Mouse (Mus musculus): ENCODE results near the gene Nde1. TPM values are rescaled to one million over a fixed set of nuclear protein-coding genes. Genes with fewer than 3 reads are reported as not detected.

The Nde1 gene
- polyA plus RNA-seq (2011; ENCODE audit: insufficient read depth, insufficient read length, low replicate concordance, missing spikeins) = 59.2 and 76.7 TPM in 2 replicates

DNA sequence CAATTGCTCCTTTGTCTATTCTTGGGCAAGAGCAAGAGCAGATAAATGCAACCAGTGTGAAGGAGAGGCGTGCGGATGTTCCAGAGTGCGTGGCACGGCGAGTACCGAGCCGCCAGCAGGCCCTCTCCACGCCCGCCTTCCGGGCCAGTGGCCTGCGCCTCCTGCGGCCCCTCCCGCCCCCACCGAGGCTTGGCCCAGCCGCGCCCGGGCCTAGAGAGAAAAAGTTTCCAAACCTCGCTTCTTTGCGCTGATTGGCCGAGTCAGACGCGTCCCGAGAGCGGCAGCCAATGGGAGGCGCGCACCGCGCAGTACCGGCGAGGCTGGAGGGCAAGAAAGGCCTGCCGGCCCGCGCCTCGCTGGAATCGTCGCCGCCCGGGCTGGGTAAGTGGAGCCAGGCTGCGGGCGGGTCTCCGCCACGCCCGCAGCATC is at the start of gene Nde1, which contains the start of gene Marf1:
Gene Nde1, plus strand, starts transcription at position 288 of the 429 bp plus-strand sequence.
Gene Marf1, minus strand, starts transcription at position 364 of the 429 bp plus-strand sequence.
- TF ChIP-seq POLR2A (IDR thresholded peaks at IDR 0.05; ENCODE audit: borderline replicate concordance, control insufficient read depth, low read depth, low read length) = peak; percentile 96
- TF ChIP-seq CTCF (IDR thresholded peaks at IDR 0.05; ENCODE audit: control insufficient read depth, insufficient read depth, low read length) = no peak
- peak within 1 kb of the TSS; percentile 90 for H3K4me3 ChIP-seq (replicated peaks; ENCODE audit: control insufficient read depth, low read depth, low read length)
- WGBS = under 1% methylated on average over 43 of the region's 43 CpGs
- H3K27ac ChIP-seq (ENCODE audit: control insufficient read depth, insufficient read depth, low read depth, low read length, poor library complexity) = peak within 1 kb of the TSS; percentile 87
- H3K4me1 ChIP-seq (ENCODE audit: control insufficient read depth, insufficient read depth, low read length) = peaks cover 3% of the 10 kb centered on the region; the same call in 1 of the 2 replicates

GRCm38 (mm10) chr16:14117299-14117698 is 45.8 kb upstream of the Nde1 start:
- H3K4me3 ChIP-seq (replicated peaks; ENCODE audit: control insufficient read depth, low read depth, low read length) = no peak overlapping the region
- H3K4me1 ChIP-seq (ENCODE audit: control insufficient read depth, insufficient read depth, low read length) = no peaks in the 10 kb centered on the region; the same call in 1 of the 2 replicates
- H3K27ac ChIP-seq (ENCODE audit: control insufficient read depth, insufficient read depth, low read depth, low read length, poor library complexity) = no peak overlapping the region
- WGBS = 64% methylated on average over 2 of the region's 2 CpGs
- TF ChIP-seq CTCF (IDR thresholded peaks at IDR 0.05; ENCODE audit: control insufficient read depth, insufficient read depth, low read length) (no peak), POLR2A (IDR thresholded peaks at IDR 0.05; ENCODE audit: borderline replicate concordance, control insufficient read depth, low read depth, low read length) (no peak)

DNA sequence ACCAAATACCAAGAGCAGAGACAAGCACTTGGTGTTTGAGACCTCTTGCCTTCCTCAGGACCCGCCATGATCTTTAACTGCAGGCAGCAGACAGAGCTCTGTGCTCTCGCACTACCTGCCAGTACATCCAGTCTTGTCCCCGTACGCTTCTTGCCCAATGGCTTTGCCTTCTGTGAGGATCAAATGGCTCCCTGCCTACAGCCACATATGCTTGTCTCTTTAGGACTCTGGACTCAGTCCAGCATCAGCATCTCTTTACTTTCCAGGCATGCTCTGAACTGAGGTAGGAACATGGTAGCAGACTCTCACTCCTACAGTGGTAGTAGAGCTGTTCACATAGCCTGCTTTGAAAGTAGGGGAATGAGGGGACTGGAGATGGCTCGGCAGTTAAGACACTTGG is 42.1 kb upstream of the Nde1 start:
- Histone ChIP-seq H3K27ac (ENCODE audit: control insufficient read depth, insufficient read depth, low read depth, low read length, poor library complexity) (no peak overlapping the region), H3K4me1 (ENCODE audit: control insufficient read depth, insufficient read depth, low read length) (no peaks in the 10 kb centered on the region), H3K4me3 (replicated peaks; ENCODE audit: control insufficient read depth, low read depth, low read length) (no peak overlapping the region)
- TF ChIP-seq CTCF (IDR thresholded peaks at IDR 0.05; ENCODE audit: control insufficient read depth, insufficient read depth, low read length) (no peak), POLR2A (IDR thresholded peaks at IDR 0.05; ENCODE audit: borderline replicate concordance, control insufficient read depth, low read depth, low read length) (no peak)
- WGBS = 87% methylated on average over 5 of the region's 5 CpGs

DNA sequence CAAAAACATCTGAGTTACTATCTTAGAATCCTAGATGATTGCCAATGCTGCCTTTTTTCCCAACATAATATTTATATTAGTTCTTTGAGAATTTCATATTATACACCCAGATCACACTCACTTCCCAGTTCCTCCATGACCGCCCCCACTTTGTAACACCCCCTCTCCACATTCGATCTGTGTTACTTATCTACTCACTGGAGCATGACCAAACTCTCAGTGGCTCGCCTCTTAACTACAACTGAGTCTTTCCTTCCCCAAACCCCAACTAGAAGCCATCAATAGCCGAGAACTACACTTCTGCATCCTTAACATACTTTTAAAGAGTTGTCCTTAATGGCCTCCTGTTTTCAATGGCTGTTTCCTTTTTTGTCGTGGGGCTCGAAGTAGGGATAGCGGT is 41.5 kb upstream of the Nde1 start:
- WGBS = 91% methylated on average over 7 of the region's 7 CpGs
- Histone ChIP-seq H3K4me1 (ENCODE audit: control insufficient read depth, insufficient read depth, low read length) (no peaks in the 10 kb centered on the region), H3K27ac (ENCODE audit: control insufficient read depth, insufficient read depth, low read depth, low read length, poor library complexity) (no peak overlapping the region), H3K4me3 (replicated peaks; ENCODE audit: control insufficient read depth, low read depth, low read length) (no peak overlapping the region)
- TF ChIP-seq CTCF (IDR thresholded peaks at IDR 0.05; ENCODE audit: control insufficient read depth, insufficient read depth, low read length) (no peak), POLR2A (IDR thresholded peaks at IDR 0.05; ENCODE audit: borderline replicate concordance, control insufficient read depth, low read depth, low read length) (no peak)

GRCm38 (mm10) chr16:14122586-14122985 is 40.5 kb upstream of the Nde1 start:
- Histone ChIP-seq H3K4me1 (ENCODE audit: control insufficient read depth, insufficient read depth, low read length) (no peaks in the 10 kb centered on the region), H3K27ac (ENCODE audit: control insufficient read depth, insufficient read depth, low read depth, low read length, poor library complexity) (no peak overlapping the region), H3K4me3 (replicated peaks; ENCODE audit: control insufficient read depth, low read depth, low read length) (no peak overlapping the region)
- no peak for TF ChIP-seq POLR2A (IDR thresholded peaks at IDR 0.05; ENCODE audit: borderline replicate concordance, control insufficient read depth, low read depth, low read length)

- TF ChIP-seq POLR2A (IDR thresholded peaks at IDR 0.05; ENCODE audit: borderline replicate concordance, control insufficient read depth, low read depth, low read length) (no peak), CTCF (IDR thresholded peaks at IDR 0.05; ENCODE audit: control insufficient read depth, insufficient read depth, low read length) (no peak)
- WGBS = 90% methylated on average over 2 of the region's 2 CpGs
- Histone ChIP-seq H3K4me1 (ENCODE audit: control insufficient read depth, insufficient read depth, low read length) (no peaks in the 10 kb centered on the region), H3K4me3 (replicated peaks; ENCODE audit: control insufficient read depth, low read depth, low read length) (no peak overlapping the region), H3K27ac (ENCODE audit: control insufficient read depth, insufficient read depth, low read depth, low read length, poor library complexity) (no peak overlapping the region)
These were observed 39.2 kb upstream of the Nde1 start for GRCm38 (mm10) chr16:14123901-14124300.

DNA sequence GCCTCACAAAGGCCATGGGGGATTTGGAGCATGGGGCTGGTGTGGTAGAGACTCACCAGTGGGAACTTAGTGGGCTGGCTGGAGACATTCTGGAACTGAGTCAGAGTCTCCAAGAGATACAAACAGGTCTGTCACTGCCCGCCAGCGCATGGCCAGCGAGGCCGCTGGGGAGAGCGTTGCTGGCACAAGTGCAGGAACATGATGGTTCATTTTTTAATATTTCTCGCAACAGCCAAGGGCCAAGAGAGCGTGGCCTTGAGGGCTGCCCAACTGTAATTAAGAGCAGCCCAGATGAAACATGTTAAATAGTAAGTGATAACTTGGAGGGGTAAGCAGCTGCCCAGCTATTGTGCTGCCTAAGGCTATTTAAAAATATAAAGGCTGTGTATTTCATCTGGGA is 38.4 kb upstream of the Nde1 start:
- H3K4me3 ChIP-seq (replicated peaks; ENCODE audit: control insufficient read depth, low read depth, low read length) = no peak overlapping the region
- H3K4me1 ChIP-seq (ENCODE audit: control insufficient read depth, insufficient read depth, low read length) = no peaks in the 10 kb centered on the region
- no peak overlapping the region for H3K27ac ChIP-seq (ENCODE audit: control insufficient read depth, insufficient read depth, low read depth, low read length, poor library complexity)
- 94% methylated on average over 7 of the region's 7 CpGs for WGBS
- TF ChIP-seq POLR2A (IDR thresholded peaks at IDR 0.05; ENCODE audit: borderline replicate concordance, control insufficient read depth, low read depth, low read length) (no peak), CTCF (IDR thresholded peaks at IDR 0.05; ENCODE audit: control insufficient read depth, insufficient read depth, low read length) (no peak)

DNA sequence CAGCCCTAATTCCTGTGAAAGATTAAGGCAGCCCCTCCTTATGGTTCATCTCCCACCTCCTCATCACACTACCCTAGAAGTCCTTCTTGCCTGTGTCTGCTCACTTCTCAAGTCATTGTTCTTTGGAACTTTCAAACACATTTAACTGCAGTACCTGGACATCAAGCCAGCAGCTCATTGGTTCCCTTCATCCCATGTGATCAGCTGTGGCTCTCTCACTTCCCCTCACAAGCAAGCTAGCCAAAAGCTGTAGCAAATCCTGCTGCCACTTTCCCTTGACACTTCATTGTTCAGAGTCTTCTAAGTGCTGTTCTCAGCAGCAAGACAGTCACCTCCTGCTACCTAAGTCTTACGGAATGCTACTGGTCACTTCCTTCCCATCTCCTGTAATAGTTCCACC is 37.8 kb upstream of the Nde1 start:
- Histone ChIP-seq H3K4me3 (replicated peaks; ENCODE audit: control insufficient read depth, low read depth, low read length) (no peak overlapping the region), H3K4me1 (ENCODE audit: control insufficient read depth, insufficient read depth, low read length) (no peaks in the 10 kb centered on the region), H3K27ac (ENCODE audit: control insufficient read depth, insufficient read depth, low read depth, low read length, poor library complexity) (no peak overlapping the region)
- no peak for TF ChIP-seq POLR2A (IDR thresholded peaks at IDR 0.05; ENCODE audit: borderline replicate concordance, control insufficient read depth, low read depth, low read length)
- no peak for TF ChIP-seq CTCF (IDR thresholded peaks at IDR 0.05; ENCODE audit: control insufficient read depth, insufficient read depth, low read length)
- 97% methylated on average over 1 of the region's 1 CpGs for WGBS

- Histone ChIP-seq H3K4me3 (replicated peaks; ENCODE audit: control insufficient read depth, low read depth, low read length) (no peak overlapping the region), H3K4me1 (ENCODE audit: control insufficient read depth, insufficient read depth, low read length) (no peaks in the 10 kb centered on the region), H3K27ac (ENCODE audit: control insufficient read depth, insufficient read depth, low read depth, low read length, poor library complexity) (no peak overlapping the region)
- TF ChIP-seq POLR2A (IDR thresholded peaks at IDR 0.05; ENCODE audit: borderline replicate concordance, control insufficient read depth, low read depth, low read length) (no peak), CTCF (IDR thresholded peaks at IDR 0.05; ENCODE audit: control insufficient read depth, insufficient read depth, low read length) (no peak)
These were observed 34.1 kb upstream of the Nde1 start for GRCm38 (mm10) chr16:14128977-14129376.

All from bone marrow, adult 2 months (tissue).